Mouse (Mus musculus): ENCODE data around the gene Abi3bp. TPM values are rescaled to one million over a fixed set of nuclear protein-coding genes. Genes with fewer than 3 reads are reported as not detected.

The Abi3bp gene
- not detected in 2 replicates for total RNA-seq (2023)

GRCm38 (mm10) chr16:56477677-56478574 lies at the start of gene Abi3bp:
Gene Abi3bp, plus strand, starts transcription at chr16:56477878.

GRCm38 (mm10) chr16:56717224-56718200 lies 239.8 kb downstream of the Abi3bp start, which contains the start of gene Tfg:
Gene Tfg, minus strand, starts transcription at chr16:56717450.

Other genes starting within 250 kb of the Abi3bp start
- 27.0 and 32.5 TPM in 2 replicates for gene Tfg, start 239.6 kb downstream of the Abi3bp start, total RNA-seq (2023)